ENCODE assay signal across 9 mouse cellular contexts in genomic region chr16:23269984-23270912, GRCm38 (mm10). TPM values are rescaled to one million over a fixed set of nuclear protein-coding genes. Genes with fewer than 3 reads are reported as not detected.
A peak's percentile ranks its signal among the peaks of the same experiment; 100 is the strongest.
DNase-seq lines count a peak whose midpoint lies in the region; ATAC-seq lines count a peak whose summit lies in the region.
"Had no signal": no experiment of that assay in that cellular context is flagged by ENCODE, and none has a peak within 500 bp of the region (broad histone marks: within the 10 kb centered on the region; RNA-seq: fewer than 3 reads in every experiment).

No protein-coding gene starts in this region.

- peaks cover 55% of the 10 kb centered on the region for H3K4me1 ChIP-seq in embryonic facial prominence, embryonic 13.5 days

- WGBS in embryonic facial prominence, embryonic 13.5 days = 18% methylated on average over 10 of the region's 10 CpGs

- no peak overlapping the region for H3K4me3 ChIP-seq in embryonic facial prominence, embryonic 13.5 days

- intact Hi-C loops in heart, postnatal 25 days (cut with DNase I) = loop anchor here (2.0 kb wide), 1 partner anchor 43 kb away; no protein-coding TSS in a partner anchor

- H3K4me2 ChIP-seq in embryonic facial prominence, embryonic 13.5 days = no peak overlapping the region; the same call in 1 of the 2 replicates

- no peaks in the 10 kb centered on the region for H3K36me3 ChIP-seq in embryonic facial prominence, embryonic 13.5 days

- peak overlapping the region; percentile 52 for H3K27ac ChIP-seq in embryonic facial prominence, embryonic 13.5 days

- no peaks in the 10 kb centered on the region for H3K9me3 ChIP-seq in embryonic facial prominence, embryonic 13.5 days

- no peaks in the 10 kb centered on the region for H3K27me3 ChIP-seq in embryonic facial prominence, embryonic 13.5 days

- peak; percentile 10 for ATAC-seq in CD4-positive, CD25-positive, alpha-beta regulatory T cell, adult 4 months
- ATAC-seq in embryonic facial prominence, embryonic 13.5 days (ENCODE audit: insufficient number of reproducible peaks, insufficient read depth, low FRiP score, low TSS enrichment, low read depth) = peak; percentile 54; the same call in 1 of the 2 replicates
- peak; percentile 20 for ATAC-seq in inflammation-experienced regulatory T-cells, adult 6 months

- peak; percentile 95 for DNase-seq in heart, adult 11 months
- no peak for DNase-seq in heart, postnatal 25 days (ENCODE audit: low spot score)
- DNase-seq in naive thymus-derived CD4-positive, alpha-beta T cell, adult 2 months (ENCODE audit: low read depth) = peak; percentile 61
- no peak for DNase-seq in frontal cortex, postnatal 10 days (ENCODE audit: low spot score in 2 of 2)
- DNase-seq in spleen, postnatal 14 days (ENCODE audit: low spot score in 2 of 2) = no peak

- H3K9ac ChIP-seq in embryonic facial prominence, embryonic 13.5 days = no peak overlapping the region

RNA-seq across cellular contexts. Expression of gene St6gal1, which starts 45.7 kb away (rescaled TPM):
- total RNA-seq in heart, postnatal 25 days (2021) = 10 to 100 TPM; 11.5 to 11.7 TPM
- polyA plus RNA-seq in CD4-positive, CD25-positive, alpha-beta regulatory T cell, adult 4 months (2017; shearing (Covaris generic)) = 10 to 100 TPM; 70.1 to 99.5 TPM
- polyA plus RNA-seq in embryonic facial prominence, embryonic 13.5 days (2015; fragmentation: Nextera tagmentation; extraction: Ambion mirVana) = 17.2 and 19.6 TPM in 2 replicates
- 10 to 100 TPM; 24.7 to 67.7 (median 66.3) TPM for polyA plus RNA-seq in inflammation-experienced regulatory T-cells, adult 6 months (2017; shearing (Covaris generic))
- total RNA-seq: MEL had no signal

Comparison
In these comparisons a context has a peak if more than half of its experiments do, and no peak if none do; other contexts are left out.
1. DNase-seq: peak in heart, adult 11 months (single experiment) and naive thymus-derived CD4-positive, alpha-beta T cell, adult 2 months (single experiment); none in heart, postnatal 25 days (single experiment), frontal cortex, postnatal 10 days (0 of 2) and spleen, postnatal 14 days (0 of 2).
2. Peak in every context shown above with its lines, with median percentiles within 50 percentile points of each other: ATAC-seq.